ENCODE assay signal across 8 mouse cellular contexts in genomic region chr11:4160758-4161480, GRCm38 (mm10). TPM values are rescaled to one million over a fixed set of nuclear protein-coding genes. Genes with fewer than 3 reads are reported as not detected.
A peak's percentile ranks its signal among the peaks of the same experiment; 100 is the strongest.
DNase-seq lines count a peak whose midpoint lies in the region; ATAC-seq and TF ChIP-seq lines count a peak whose summit lies in the region.

No protein-coding gene starts in this region.

- H3K27me3 ChIP-seq in heart, embryonic 16.5 days (ENCODE audit: control insufficient read depth, insufficient read depth, low read length) = no peaks in the 10 kb centered on the region
- no peaks in the 10 kb centered on the region for H3K27me3 ChIP-seq in MEL (ENCODE audit: control insufficient read depth in 1 of 2, insufficient read depth in 2 of 2, low read length in 2 of 2)
- H3K27me3 ChIP-seq in forebrain, embryonic 16.5 days (replicated peaks; ENCODE audit: control insufficient read depth, insufficient read depth, low read length) = no peaks in the 10 kb centered on the region

- no peak for TF ChIP-seq RAD21 in MEL (IDR thresholded peaks at IDR 0.05; ENCODE audit: low read depth, low read length)

- no peak for TF ChIP-seq CTCF in MEL (IDR thresholded peaks at IDR 0.05 in 2 of 3, conservative IDR thresholded peaks at IDR 0.05 in 1 of 3; ENCODE audit: control insufficient read depth in 1 of 3, insufficient read depth in 1 of 3, low read depth in 2 of 3, low read length in 3 of 3, poor library complexity in 1 of 3, severe bottlenecking in 1 of 3)

- H3K4me2 ChIP-seq in heart, embryonic 16.5 days (ENCODE audit: low read depth, low read length) = peak overlapping the region; percentile 93
- H3K4me2 ChIP-seq in forebrain, embryonic 16.5 days (ENCODE audit: low read length) = peak overlapping the region; percentile 86

- WGBS in heart, embryonic 16.5 days = 5% methylated on average over 15 of the region's 15 CpGs
- 8% methylated on average over 15 of the region's 15 CpGs for WGBS in forebrain, embryonic 16.5 days

- ATAC-seq in heart, embryonic 16.5 days (replicated peaks; ENCODE audit: extremely low read depth, insufficient read depth, low FRiP score) = no peak
- ATAC-seq in forebrain, embryonic 16.5 days = no peak
- peak; percentile 62 for ATAC-seq in megakaryocyte-erythroid progenitor cell, adult 5-6 weeks (replicated peaks; ENCODE audit: low FRiP score, low TSS enrichment, poor library complexity, severe bottlenecking)

- DNase-seq in heart, postnatal 14 days = no peak
- peak; percentile 62 for DNase-seq in MEL (ENCODE audit: low read depth, low spot score)
- DNase-seq in cerebellum, adult 8-10 months = no peak
- no peak for DNase-seq in embryo, embryonic 10.5 days (ENCODE audit: low spot score)
- DNase-seq in thymus, postnatal 36 days = no peak

- H3K4me3 ChIP-seq in heart, embryonic 16.5 days (ENCODE audit: low read length) = peak overlapping the region; percentile 91
- H3K4me3 ChIP-seq in MEL (ENCODE audit: control insufficient read depth in 1 of 2, insufficient read depth in 1 of 2, low read depth in 2 of 2, low read length in 2 of 2) = peak overlapping the region; percentile 84 to 96
- peak overlapping the region; percentile 93 for H3K4me3 ChIP-seq in forebrain, embryonic 16.5 days (replicated peaks; ENCODE audit: low read length)

- H3K4me1 ChIP-seq in heart, embryonic 16.5 days (ENCODE audit: control insufficient read depth, insufficient read depth, low read length) = peaks cover 30% of the 10 kb centered on the region
- H3K4me1 ChIP-seq in MEL (ENCODE audit: control insufficient read depth in 1 of 2, insufficient read depth in 2 of 2, low read length in 2 of 2) = peaks cover 12 to 29% of the 10 kb centered on the region in 2 experiments
- peaks cover 39% of the 10 kb centered on the region for H3K4me1 ChIP-seq in forebrain, embryonic 16.5 days (replicated peaks; ENCODE audit: control insufficient read depth, insufficient read depth, low read length)

- H3K36me3 ChIP-seq in heart, embryonic 16.5 days (ENCODE audit: control insufficient read depth, insufficient read depth) = peaks cover 30% of the 10 kb centered on the region
- peaks cover 35 to 39% of the 10 kb centered on the region in 2 experiments for H3K36me3 ChIP-seq in MEL (ENCODE audit: control insufficient read depth in 1 of 2, insufficient read depth in 2 of 2, low read length in 2 of 2)
- H3K36me3 ChIP-seq in forebrain, embryonic 16.5 days (ENCODE audit: control insufficient read depth, insufficient read depth) = peaks cover 7% of the 10 kb centered on the region

- peaks cover 46% of the 10 kb centered on the region for H3K79me2 ChIP-seq in MEL (ENCODE audit: control insufficient read depth, insufficient read depth, low read length, poor library complexity)

- H3K27ac ChIP-seq in heart, embryonic 16.5 days (ENCODE audit: low read length) = peak overlapping the region; percentile 95
- H3K27ac ChIP-seq in MEL (ENCODE audit: control insufficient read depth, low read depth, low read length) = peak overlapping the region; percentile 76
- peak overlapping the region; percentile 88 for H3K27ac ChIP-seq in forebrain, embryonic 16.5 days (ENCODE audit: low read length)

- intact Hi-C loops in heart, postnatal 14 days (cut with DNase I) = loop anchor here (1.0 kb wide), 1 partner anchor 26 kb away; the partner anchor contains the start of gene Rnf215

- H3K9me3 ChIP-seq in heart, embryonic 16.5 days (replicated peaks; ENCODE audit: control insufficient read depth, low read length) = no peaks in the 10 kb centered on the region
- no peaks in the 10 kb centered on the region for H3K9me3 ChIP-seq in MEL (replicated peaks; ENCODE audit: insufficient read depth, low read length)
- no peaks in the 10 kb centered on the region for H3K9me3 ChIP-seq in forebrain, embryonic 16.5 days (ENCODE audit: control insufficient read depth, low read length)

- peak overlapping the region; percentile 92 for H3K9ac ChIP-seq in heart, embryonic 16.5 days (ENCODE audit: low read length)
- H3K9ac ChIP-seq in MEL (ENCODE audit: control insufficient read depth, low read depth, low read length, poor library complexity, severe bottlenecking) = peak overlapping the region; percentile 93
- H3K9ac ChIP-seq in forebrain, embryonic 16.5 days (replicated peaks; ENCODE audit: low read depth, low read length) = peak overlapping the region; percentile 90

- no peak for TF ChIP-seq POLR2A in MEL (IDR thresholded peaks at IDR 0.05; ENCODE audit: control insufficient read depth in 1 of 2, insufficient read depth in 1 of 2, low read depth in 1 of 2, low read length in 2 of 2, poor library complexity in 1 of 2)

- TF ChIP-seq EP300 in MEL (IDR thresholded peaks at IDR 0.05; ENCODE audit: low read depth in 1 of 2, low read length in 2 of 2) = no peak

TF ChIP-seq in MEL, 35 proteins besides CTCF, POLR2A, EP300 and RAD21:
- TF ChIP-seq HCFC1 (IDR thresholded peaks at IDR 0.05; ENCODE audit: low read depth, low read length) = no peak
- no peak for TF ChIP-seq NELFE (IDR thresholded peaks at IDR 0.05; ENCODE audit: low read depth, low read length)
- peak; percentile 82; the same call in 1 of the 2 replicates for TF ChIP-seq CHD1 (IDR thresholded peaks at IDR 0.05; ENCODE audit: low read depth, low read length)
- TF ChIP-seq MXI1 (IDR thresholded peaks at IDR 0.05; ENCODE audit: low read depth, low read length) = peak; percentile 47; the same call in 1 of the 2 replicates
- no peak for TF ChIP-seq POLR2AphosphoS2 (IDR thresholded peaks at IDR 0.05; ENCODE audit: low read length)
- TF ChIP-seq JUND (IDR thresholded peaks at IDR 0.05; ENCODE audit: low read depth, low read length) = no peak
- no peak for TF ChIP-seq USF1 (IDR thresholded peaks at IDR 0.05; ENCODE audit: low read depth, low read length)
- TF ChIP-seq TAL1 (IDR thresholded peaks at IDR 0.05; ENCODE audit: low read length) = peak; percentile 53
- TF ChIP-seq MEF2A (IDR thresholded peaks at IDR 0.05; ENCODE audit: extremely low read depth, insufficient replicate concordance, low read depth, low read length, poor library complexity, severe bottlenecking) = no peak

RNA-seq across cellular contexts. Expression of gene Sf3a1, which starts 0.8 kb away (rescaled TPM):
- polyA plus RNA-seq in heart, embryonic 16.5 days (2015; fragmentation: Nextera tagmentation; extraction: Ambion mirVana) = 31.1 and 34.1 TPM in 2 replicates
- total RNA-seq in heart, postnatal 14 days (2021) = 10 to 100 TPM; 38.4 to 46.7 TPM
- total RNA-seq in MEL (2012; rRNA removed) = 64.9 and 77.0 TPM in 2 replicates
- 100 to 1,000 TPM in 1 of 2 experiments, 10 to 100 TPM in 1; 32.1 to 101 TPM for polyA plus RNA-seq in MEL (2012; ENCODE audit: insufficient read depth in 1 of 2, insufficient read length in 2 of 2, low read depth in 1 of 2, low replicate concordance in 2 of 2, missing spikeins in 1 of 2)
- polyA plus RNA-seq in forebrain, embryonic 16.5 days (2015; fragmentation: Nextera tagmentation; extraction: Ambion mirVana) = 59.4 and 60.6 TPM in 2 replicates
- 74.9 and 93.2 TPM in 2 replicates for total RNA-seq in megakaryocyte-erythroid progenitor cell, adult 5-6 weeks (2014; fragmentation: Nextera tagmentation)
- total RNA-seq in megakaryocyte-erythroid progenitor cell, adult 5-6 weeks (2017) = 42.5 and 64.9 TPM in 2 replicates

RNA-seq across cellular contexts. Expression of gene Ccdc157, which starts 0.8 kb away (rescaled TPM):
- 4.5 and 5.0 TPM in 2 replicates for polyA plus RNA-seq in heart, embryonic 16.5 days (2015; fragmentation: Nextera tagmentation; extraction: Ambion mirVana)
- total RNA-seq in heart, postnatal 14 days (2021) = 1 to 10 TPM; 5.6 to 7.4 TPM
- total RNA-seq in MEL (2012; rRNA removed) = 1.8 and 2.0 TPM in 2 replicates
- polyA plus RNA-seq in MEL (2012; ENCODE audit: insufficient read depth in 1 of 2, insufficient read length in 2 of 2, low read depth in 1 of 2, low replicate concordance in 2 of 2, missing spikeins in 1 of 2) = 1 to 10 TPM in 1 of 2 experiments, not detected in 1; 2.9 TPM
- polyA plus RNA-seq in forebrain, embryonic 16.5 days (2015; fragmentation: Nextera tagmentation; extraction: Ambion mirVana) = 6.7 and 8.0 TPM in 2 replicates
- 0.48 and 2.6 TPM in 2 replicates for total RNA-seq in megakaryocyte-erythroid progenitor cell, adult 5-6 weeks (2014; fragmentation: Nextera tagmentation)
- 0.80 and 2.9 TPM in 2 replicates for total RNA-seq in megakaryocyte-erythroid progenitor cell, adult 5-6 weeks (2017)

RNA-seq across cellular contexts. Expression of gene Tbc1d10a, which starts 25.7 kb away (rescaled TPM):
- 19.4 and 20.9 TPM in 2 replicates for polyA plus RNA-seq in heart, embryonic 16.5 days (2015; fragmentation: Nextera tagmentation; extraction: Ambion mirVana)
- 10 to 100 TPM; 14.5 to 14.7 TPM for total RNA-seq in heart, postnatal 14 days (2021)
- 26.3 and 27.4 TPM in 2 replicates for total RNA-seq in MEL (2012; rRNA removed)
- polyA plus RNA-seq in MEL (2012; ENCODE audit: insufficient read depth in 1 of 2, insufficient read length in 2 of 2, low read depth in 1 of 2, low replicate concordance in 2 of 2, missing spikeins in 1 of 2) = 10 to 100 TPM in 1 of 2 experiments, not detected in 1; 23.0 TPM
- 29.1 and 33.4 TPM in 2 replicates for polyA plus RNA-seq in forebrain, embryonic 16.5 days (2015; fragmentation: Nextera tagmentation; extraction: Ambion mirVana)
- 5.9 and 8.0 TPM in 2 replicates for total RNA-seq in megakaryocyte-erythroid progenitor cell, adult 5-6 weeks (2014; fragmentation: Nextera tagmentation)
- 1.8 and 2.2 TPM in 2 replicates for total RNA-seq in megakaryocyte-erythroid progenitor cell, adult 5-6 weeks (2017)

RNA-seq across cellular contexts. Expression of gene Rnf215, which starts 25.9 kb away (rescaled TPM):
- 19.2 and 20.6 TPM in 2 replicates for polyA plus RNA-seq in heart, embryonic 16.5 days (2015; fragmentation: Nextera tagmentation; extraction: Ambion mirVana)
- 10 to 100 TPM; 14.2 to 20.6 TPM for total RNA-seq in heart, postnatal 14 days (2021)
- total RNA-seq in MEL (2012; rRNA removed) = 10.1 and 11.3 TPM in 2 replicates
- 10 to 100 TPM in 1 of 2 experiments, not detected in 1; 13.2 TPM for polyA plus RNA-seq in MEL (2012; ENCODE audit: insufficient read depth in 1 of 2, insufficient read length in 2 of 2, low read depth in 1 of 2, low replicate concordance in 2 of 2, missing spikeins in 1 of 2)
- polyA plus RNA-seq in forebrain, embryonic 16.5 days (2015; fragmentation: Nextera tagmentation; extraction: Ambion mirVana) = 51.7 and 52.6 TPM in 2 replicates
- 6.6 and 8.0 TPM in 2 replicates for total RNA-seq in megakaryocyte-erythroid progenitor cell, adult 5-6 weeks (2014; fragmentation: Nextera tagmentation)
- total RNA-seq in megakaryocyte-erythroid progenitor cell, adult 5-6 weeks (2017) = 3.4 and 5.8 TPM in 2 replicates

RNA-seq across cellular contexts. Expression of gene Sec14l2, which starts 37.7 kb away (rescaled TPM):
- 0.42 and 0.97 TPM in 2 replicates for polyA plus RNA-seq in heart, embryonic 16.5 days (2015; fragmentation: Nextera tagmentation; extraction: Ambion mirVana)
- total RNA-seq in heart, postnatal 14 days (2021) = 1 to 10 TPM; 1.2 TPM
- 22.6 and 40.1 TPM in 2 replicates for total RNA-seq in MEL (2012; rRNA removed)
- polyA plus RNA-seq in MEL (2012; ENCODE audit: insufficient read depth in 1 of 2, insufficient read length in 2 of 2, low read depth in 1 of 2, low replicate concordance in 2 of 2, missing spikeins in 1 of 2) = 10 to 100 TPM in 1 of 2 experiments, not detected in 1; 15.5 TPM
- polyA plus RNA-seq in forebrain, embryonic 16.5 days (2015; fragmentation: Nextera tagmentation; extraction: Ambion mirVana) = 1.6 and 1.7 TPM in 2 replicates
- 17.5 and 26.8 TPM in 2 replicates for total RNA-seq in megakaryocyte-erythroid progenitor cell, adult 5-6 weeks (2014; fragmentation: Nextera tagmentation)
- total RNA-seq in megakaryocyte-erythroid progenitor cell, adult 5-6 weeks (2017) = 4.5 and 22.5 TPM in 2 replicates
